Mouse (Mus musculus): ENCODE results near the gene Fetub. TPM values are rescaled to one million over a fixed set of nuclear protein-coding genes. Genes with fewer than 3 reads are reported as not detected.
A peak's percentile ranks its signal among the peaks of the same experiment; 100 is the strongest.

The Fetub gene
- total and polyA plus RNA-seq, 3 experiments: 0.42 to 15.8 (median 1.0) TPM

GRCm38 (mm10) chr16:22873369-22873768 lies 44.8 kb upstream of the Fetub start:
- H3K9me3 ChIP-seq (replicated peaks; ENCODE audit: low read length): no peaks in the 10 kb centered on the region
- in situ Hi-C loops (cut with MboI; ENCODE audit: low pct_ligation_motif_present, low pct_unique_long_range_greater_than_20kb, low sequenced_read_pairs) (no loop called here), dilution Hi-C loops (cut with MboI; ENCODE audit: extremely low pct_ligation_motif_present, extremely low pct_unique_long_range_greater_than_20kb, low sequenced_read_pairs) (no loop called here)
- no peaks in the 10 kb centered on the region for H3K27me3 ChIP-seq (replicated peaks)
- TF ChIP-seq ZMIZ1 (IDR thresholded peaks at IDR 0.05; ENCODE audit: low read depth, low read length) (no peak), HCFC1 (IDR thresholded peaks at IDR 0.05; ENCODE audit: low read depth, low read length) (no peak), ZKSCAN1 (IDR thresholded peaks at IDR 0.05; ENCODE audit: borderline replicate concordance, low read depth, low read length) (no peak), MEF2A (IDR thresholded peaks at IDR 0.05; ENCODE audit: borderline replicate concordance, low read depth, low read length) (no peak), TCF12 (IDR thresholded peaks at IDR 0.05; ENCODE audit: low read depth, low read length) (no peak), BHLHE40 (IDR thresholded peaks at IDR 0.05; ENCODE audit: low read depth, low read length) (no peak), KAT2A (IDR thresholded peaks at IDR 0.05; ENCODE audit: insufficient replicate concordance, low read length) (no peak), RCOR1 (conservative IDR thresholded peaks at IDR 0.05; ENCODE audit: low read depth, low read length) (no peak), MXI1 (IDR thresholded peaks at IDR 0.05; ENCODE audit: low read depth, low read length) (no peak)
- no peak overlapping the region for H3K4me2 ChIP-seq (ENCODE audit: insufficient read depth, low read depth, poor library complexity, severe bottlenecking)
- H3K27ac ChIP-seq (ENCODE audit: insufficient read depth, low read depth): no peak overlapping the region
- peaks cover 49 to 64% of the 10 kb centered on the region in 2 experiments for H3K36me3 ChIP-seq (replicated peaks in 1 of 2; ENCODE audit: control insufficient read depth in 1 of 2, insufficient read depth in 1 of 2, low read length in 1 of 2)
- no peaks in the 10 kb centered on the region for H3K79me2 ChIP-seq (replicated peaks; ENCODE audit: control insufficient read depth, extremely low read depth, insufficient read depth, poor library complexity, severe bottlenecking)
- peaks cover 4 to 23% of the 10 kb centered on the region in 2 experiments; a peak in 3 of 4 replicates for H3K4me1 ChIP-seq (ENCODE audit: control insufficient read depth in 1 of 2, insufficient read depth in 2 of 2)
- no peak overlapping the region for H3K4me3 ChIP-seq (replicated peaks in 1 of 3; ENCODE audit: low read depth in 2 of 3, low read length in 2 of 3, poor library complexity in 1 of 3)
- no peak overlapping the region for H3K9ac ChIP-seq (ENCODE audit: insufficient read depth, low read depth)
- DNase-seq (ENCODE audit: extremely low read depth): no peak

GRCm38 (mm10) chr16:22876218-22877043 lies 41.7 kb upstream of the Fetub start:
- Histone ChIP-seq H3K36me3 (replicated peaks in 1 of 2; ENCODE audit: control insufficient read depth in 1 of 2, insufficient read depth in 1 of 2, low read length in 1 of 2) (peaks cover 18 to 35% of the 10 kb centered on the region in 2 experiments), H3K27ac (ENCODE audit: insufficient read depth, low read depth) (peak overlapping the region; percentile 22; the same call in 1 of the 2 replicates), H3K79me2 (replicated peaks; ENCODE audit: control insufficient read depth, extremely low read depth, insufficient read depth, poor library complexity, severe bottlenecking) (no peaks in the 10 kb centered on the region), H3K4me3 (replicated peaks in 1 of 3; ENCODE audit: low read depth in 2 of 3, low read length in 2 of 3, poor library complexity in 1 of 3) (peak overlapping the region; percentile 32 to 49 (median 41)), H3K4me2 (ENCODE audit: insufficient read depth, low read depth, poor library complexity, severe bottlenecking) (peak overlapping the region; percentile 48), H3K4me1 (ENCODE audit: control insufficient read depth in 1 of 2, insufficient read depth in 2 of 2) (peaks cover 6 to 30% of the 10 kb centered on the region in 2 experiments; a peak in 3 of 4 replicates), H3K9ac (ENCODE audit: insufficient read depth, low read depth) (peak overlapping the region; percentile 35), H3K9me3 (replicated peaks; ENCODE audit: low read length) (no peaks in the 10 kb centered on the region), H3K27me3 (replicated peaks) (no peaks in the 10 kb centered on the region)
- dilution Hi-C loops (cut with MboI; ENCODE audit: extremely low pct_ligation_motif_present, extremely low pct_unique_long_range_greater_than_20kb, low sequenced_read_pairs): no loop called here
- DNase-seq (ENCODE audit: extremely low read depth): peak; percentile 95
- in situ Hi-C loops (cut with MboI; ENCODE audit: low pct_ligation_motif_present, low pct_unique_long_range_greater_than_20kb, low sequenced_read_pairs): loop anchor here (5.0 to 25.0 kb wide), 2 partner anchors 76 to 561 kb away; partner anchors contain the start of genes Hrg and Rtp1
- TF ChIP-seq MEF2A (IDR thresholded peaks at IDR 0.05; ENCODE audit: borderline replicate concordance, low read depth, low read length): peak; percentile 63
- TF ChIP-seq GABPA (IDR thresholded peaks at IDR 0.05; ENCODE audit: insufficient replicate concordance, low read depth, low read length): no peak
- peak; percentile 40; the same call in 1 of the 2 replicates for TF ChIP-seq JUND (conservative IDR thresholded peaks at IDR 0.05; ENCODE audit: low read depth, low read length)
- peak; percentile 65; the same call in 1 of the 2 replicates for TF ChIP-seq RCOR1 (conservative IDR thresholded peaks at IDR 0.05; ENCODE audit: low read depth, low read length)
- TF ChIP-seq MAZ (IDR thresholded peaks at IDR 0.05; ENCODE audit: low read depth, low read length): peak; percentile 88
- peak; percentile 74 for TF ChIP-seq POLR2A (IDR thresholded peaks at IDR 0.05; ENCODE audit: low read depth, low read length)
- no peak for TF ChIP-seq UBTF (IDR thresholded peaks at IDR 0.05; ENCODE audit: low read depth, low read length)
- TF ChIP-seq CHD1 (IDR thresholded peaks at IDR 0.05; ENCODE audit: low read depth, low read length): peak; percentile 96
- TF ChIP-seq NRF1 (IDR thresholded peaks at IDR 0.05; ENCODE audit: low read depth, low read length): peak; percentile 37; the same call in 1 of the 2 replicates
- TF ChIP-seq E2F4 (IDR thresholded peaks at IDR 0.05; ENCODE audit: insufficient replicate concordance, low read depth, low read length): peak; percentile 75; the same call in 1 of the 2 replicates
- 0 out of 2 replicates have a peak, but pooled peaks have one; percentile 38 for TF ChIP-seq IRF4 (IDR thresholded peaks at IDR 0.05; ENCODE audit: low read depth, low read length)
- TF ChIP-seq ZKSCAN1 (IDR thresholded peaks at IDR 0.05; ENCODE audit: borderline replicate concordance, low read depth, low read length): no peak
- TF ChIP-seq TBP (conservative IDR thresholded peaks at IDR 0.05; ENCODE audit: low read depth, low read length): 0 out of 2 replicates have a peak, but pooled peaks have one; percentile 51
- no peak for TF ChIP-seq USF2 (conservative IDR thresholded peaks at IDR 0.05; ENCODE audit: low read depth, low read length)
- TF ChIP-seq ZC3H11A (IDR thresholded peaks at IDR 0.05; ENCODE audit: low read depth, low read length): peak; percentile 33
- TF ChIP-seq ETS1 (conservative IDR thresholded peaks at IDR 0.05; ENCODE audit: low read depth, low read length): peak; percentile 61
- no peak; the same call in 1 of the 2 replicates for TF ChIP-seq MAFK (IDR thresholded peaks at IDR 0.05; ENCODE audit: insufficient replicate concordance, low read length)
- peak; percentile 39; the same call in 1 of the 2 replicates for TF ChIP-seq ELF1 (IDR thresholded peaks at IDR 0.05; ENCODE audit: low read depth, low read length)
- peak; percentile 92 for TF ChIP-seq SMC3 (IDR thresholded peaks at IDR 0.05; ENCODE audit: low read depth, low read length)
- peak; percentile 68 for TF ChIP-seq CHD2 (IDR thresholded peaks at IDR 0.05; ENCODE audit: low read length)
- peak; percentile 46; the same call in 1 of the 2 replicates for TF ChIP-seq POLR2AphosphoS2 (IDR thresholded peaks at IDR 0.05; ENCODE audit: low read depth, low read length)
- TF ChIP-seq EP300 (IDR thresholded peaks at IDR 0.05; ENCODE audit: low read length): peak; percentile 76
- peak; percentile 60 for TF ChIP-seq HCFC1 (IDR thresholded peaks at IDR 0.05; ENCODE audit: low read depth, low read length)
- TF ChIP-seq SIN3A (IDR thresholded peaks at IDR 0.05; ENCODE audit: low read length): peak; percentile 87
